Mouse (Mus musculus): Measurements from ENCODE around the gene Sema5a. TPM values are rescaled to one million over a fixed set of nuclear protein-coding genes. Genes with fewer than 3 reads are reported as not detected.

The Sema5a gene
- polyA plus RNA-seq, 1 experiment, result 0.60 TPM

GRCm38 (mm10) chr15:32427188-32427924 lies 182.7 kb downstream of the Sema5a start:
- no peak overlapping the region for H3K4me3 ChIP-seq (replicated peaks; ENCODE audit: control insufficient read depth, low read depth, low read length)
- no peaks in the 10 kb centered on the region for H3K4me1 ChIP-seq (ENCODE audit: control insufficient read depth, insufficient read depth, low read length)
- WGBS, result 86% methylated on average over 7 of the region's 7 CpGs
- no peak overlapping the region for H3K27ac ChIP-seq (ENCODE audit: control insufficient read depth, insufficient read depth, low read depth, low read length, poor library complexity)
- no peak for TF ChIP-seq POLR2A (IDR thresholded peaks at IDR 0.05; ENCODE audit: borderline replicate concordance, control insufficient read depth, low read depth, low read length)
- TF ChIP-seq CTCF (IDR thresholded peaks at IDR 0.05; ENCODE audit: control insufficient read depth, insufficient read depth, low read length), result no peak

- no peak overlapping the region for H3K4me3 ChIP-seq (replicated peaks; ENCODE audit: control insufficient read depth, low read depth, low read length)
- 69% methylated on average over 13 of the region's 13 CpGs for WGBS
- TF ChIP-seq CTCF (IDR thresholded peaks at IDR 0.05; ENCODE audit: control insufficient read depth, insufficient read depth, low read length) (no peak), POLR2A (IDR thresholded peaks at IDR 0.05; ENCODE audit: borderline replicate concordance, control insufficient read depth, low read depth, low read length) (no peak)
Observed at GRCm38 (mm10) chr15:32432927-32433832, 188.6 kb downstream of the Sema5a start.

GRCm38 (mm10) chr15:32433833-32434155 lies 189.2 kb downstream of the Sema5a start:
- Histone ChIP-seq H3K27ac (ENCODE audit: control insufficient read depth, insufficient read depth, low read depth, low read length, poor library complexity) (no peak overlapping the region), H3K4me1 (ENCODE audit: control insufficient read depth, insufficient read depth, low read length) (no peaks in the 10 kb centered on the region), H3K4me3 (replicated peaks; ENCODE audit: control insufficient read depth, low read depth, low read length) (no peak overlapping the region)
- TF ChIP-seq CTCF (IDR thresholded peaks at IDR 0.05; ENCODE audit: control insufficient read depth, insufficient read depth, low read length) (no peak), POLR2A (IDR thresholded peaks at IDR 0.05; ENCODE audit: borderline replicate concordance, control insufficient read depth, low read depth, low read length) (no peak)

More at GRCm38 (mm10) chr15:32432927-32433832, 188.6 kb downstream of the Sema5a start:
- Histone ChIP-seq H3K27ac (ENCODE audit: control insufficient read depth, insufficient read depth, low read depth, low read length, poor library complexity) (no peak overlapping the region), H3K4me1 (ENCODE audit: control insufficient read depth, insufficient read depth, low read length) (no peaks in the 10 kb centered on the region)

GRCm38 (mm10) chr15:32434274-32434673 lies 189.7 kb downstream of the Sema5a start:
- Histone ChIP-seq H3K27ac (ENCODE audit: control insufficient read depth, insufficient read depth, low read depth, low read length, poor library complexity) (no peak overlapping the region), H3K4me1 (ENCODE audit: control insufficient read depth, insufficient read depth, low read length) (no peaks in the 10 kb centered on the region), H3K4me3 (replicated peaks; ENCODE audit: control insufficient read depth, low read depth, low read length) (no peak overlapping the region)
- TF ChIP-seq CTCF (IDR thresholded peaks at IDR 0.05; ENCODE audit: control insufficient read depth, insufficient read depth, low read length), result no peak
- TF ChIP-seq POLR2A (IDR thresholded peaks at IDR 0.05; ENCODE audit: borderline replicate concordance, control insufficient read depth, low read depth, low read length), result no peak

GRCm38 (mm10) chr15:32437654-32438053 lies 193.0 kb downstream of the Sema5a start:
- TF ChIP-seq POLR2A (IDR thresholded peaks at IDR 0.05; ENCODE audit: borderline replicate concordance, control insufficient read depth, low read depth, low read length), result no peak
- TF ChIP-seq CTCF (IDR thresholded peaks at IDR 0.05; ENCODE audit: control insufficient read depth, insufficient read depth, low read length), result peak; percentile 32; the same call in 1 of the 2 replicates
- WGBS, result 23% methylated on average over 6 of the region's 6 CpGs
- Histone ChIP-seq H3K4me3 (replicated peaks; ENCODE audit: control insufficient read depth, low read depth, low read length) (no peak overlapping the region), H3K4me1 (ENCODE audit: control insufficient read depth, insufficient read depth, low read length) (no peaks in the 10 kb centered on the region), H3K27ac (ENCODE audit: control insufficient read depth, insufficient read depth, low read depth, low read length, poor library complexity) (no peak overlapping the region)

GRCm38 (mm10) chr15:32442745-32443144 lies 198.1 kb downstream of the Sema5a start:
- no peaks in the 10 kb centered on the region for H3K4me1 ChIP-seq (ENCODE audit: control insufficient read depth, insufficient read depth, low read length)
- no peak overlapping the region for H3K27ac ChIP-seq (ENCODE audit: control insufficient read depth, insufficient read depth, low read depth, low read length, poor library complexity)
- H3K4me3 ChIP-seq (replicated peaks; ENCODE audit: control insufficient read depth, low read depth, low read length), result no peak overlapping the region
- WGBS, result 81% methylated on average over 4 of the region's 4 CpGs
- TF ChIP-seq CTCF (IDR thresholded peaks at IDR 0.05; ENCODE audit: control insufficient read depth, insufficient read depth, low read length) (no peak), POLR2A (IDR thresholded peaks at IDR 0.05; ENCODE audit: borderline replicate concordance, control insufficient read depth, low read depth, low read length) (no peak)

- Histone ChIP-seq H3K4me3 (replicated peaks; ENCODE audit: control insufficient read depth, low read depth, low read length) (no peak overlapping the region), H3K27ac (ENCODE audit: control insufficient read depth, insufficient read depth, low read depth, low read length, poor library complexity) (no peak overlapping the region), H3K4me1 (ENCODE audit: control insufficient read depth, insufficient read depth, low read length) (no peaks in the 10 kb centered on the region)
- WGBS, result 79% methylated on average over 7 of the region's 7 CpGs
- TF ChIP-seq POLR2A (IDR thresholded peaks at IDR 0.05; ENCODE audit: borderline replicate concordance, control insufficient read depth, low read depth, low read length) (no peak), CTCF (IDR thresholded peaks at IDR 0.05; ENCODE audit: control insufficient read depth, insufficient read depth, low read length) (no peak)
Observed at GRCm38 (mm10) chr15:32447558-32448349, 203.1 kb downstream of the Sema5a start.

- TF ChIP-seq CTCF (IDR thresholded peaks at IDR 0.05; ENCODE audit: control insufficient read depth, insufficient read depth, low read length) (no peak), POLR2A (IDR thresholded peaks at IDR 0.05; ENCODE audit: borderline replicate concordance, control insufficient read depth, low read depth, low read length) (no peak)
- WGBS, result 49% methylated on average over 2 of the region's 2 CpGs
- Histone ChIP-seq H3K4me3 (replicated peaks; ENCODE audit: control insufficient read depth, low read depth, low read length) (no peak overlapping the region), H3K27ac (ENCODE audit: control insufficient read depth, insufficient read depth, low read depth, low read length, poor library complexity) (no peak overlapping the region), H3K4me1 (ENCODE audit: control insufficient read depth, insufficient read depth, low read length) (no peaks in the 10 kb centered on the region)
Observed at GRCm38 (mm10) chr15:32459046-32459445, 214.4 kb downstream of the Sema5a start.
